Mouse (Mus musculus): Measurements from ENCODE around the gene Ssh1.

Ssh1 gene

GRCm38 (mm10) chr5:113964972-113965371, 28.7 kb downstream of the Ssh1 start:
- no peak for DNase-seq

GRCm38 (mm10) chr5:113961776-113962175, 31.9 kb downstream of the Ssh1 start:
- no peak for DNase-seq

GRCm38 (mm10) chr5:113960416-113960815, 33.3 kb downstream of the Ssh1 start:
- no peak for DNase-seq

- no peak for DNase-seq
These were observed 34.7 kb downstream of the Ssh1 start for GRCm38 (mm10) chr5:113959039-113959438.

- DNase-seq, result peak; percentile 95 to 98
These were observed 37.2 kb downstream of the Ssh1 start for GRCm38 (mm10) chr5:113956510-113956909.

- DNase-seq, result no peak
These were observed 38.0 kb downstream of the Ssh1 start for GRCm38 (mm10) chr5:113955691-113956090.

GRCm38 (mm10) chr5:113955281-113955680, 38.4 kb downstream of the Ssh1 start:
- no peak for DNase-seq

- DNase-seq, result peak; percentile 91
These were observed 39.3 kb downstream of the Ssh1 start for GRCm38 (mm10) chr5:113954421-113954820.

GRCm38 (mm10) chr5:113952519-113952918, 41.2 kb downstream of the Ssh1 start:
- DNase-seq, result no peak

GRCm38 (mm10) chr5:113951693-113952071, 42.0 kb downstream of the Ssh1 start:
- DNase-seq, result no peak

GRCm38 (mm10) chr5:113950786-113951692, 42.7 kb downstream of the Ssh1 start:
- DNase-seq, result no peak

GRCm38 (mm10) chr5:113950133-113950532, 43.6 kb downstream of the Ssh1 start:
- no peak for DNase-seq

- DNase-seq, result no peak
These were observed 46.4 kb downstream of the Ssh1 start for GRCm38 (mm10) chr5:113947280-113947679.

GRCm38 (mm10) chr5:113945126-113945525, 48.6 kb downstream of the Ssh1 start:
- DNase-seq, result no peak

GRCm38 (mm10) chr5:113943328-113943727, 50.4 kb downstream of the Ssh1 start:
- no peak for DNase-seq

GRCm38 (mm10) chr5:113942580-113942979, 51.1 kb downstream of the Ssh1 start:
- peak; percentile 47 to 62 for DNase-seq

- no peak for DNase-seq
These were observed 54.3 kb downstream of the Ssh1 start for GRCm38 (mm10) chr5:113939263-113939900.

GRCm38 (mm10) chr5:113937650-113938049, 56.0 kb downstream of the Ssh1 start:
- DNase-seq, result no peak

GRCm38 (mm10) chr5:113933889-113934288, 59.8 kb downstream of the Ssh1 start:
- no peak for DNase-seq

GRCm38 (mm10) chr5:113933480-113933879, 60.2 kb downstream of the Ssh1 start:
- peak in 1 of 2 experiments; percentile 45 for DNase-seq

- no peak for DNase-seq
These were observed 61.4 kb downstream of the Ssh1 start for GRCm38 (mm10) chr5:113932310-113932709.

- peak; percentile 54 to 72 for DNase-seq
These were observed 62.8 kb downstream of the Ssh1 start for GRCm38 (mm10) chr5:113930648-113931609.

All from kidney, postnatal 4 days (tissue).